Mouse (Mus musculus): ENCODE measurements around the gene Sos1. TPM values are rescaled to one million over a fixed set of nuclear protein-coding genes. Genes with fewer than 3 reads are reported as not detected.

The Sos1 gene
- polyA plus RNA-seq, 1 experiment from 2014 or later: 7.9 TPM

GRCm38 (mm10) chr17:80373726-80374096 lies 106.5 kb downstream of the Sos1 start:
- H3K27me3 ChIP-seq (replicated peaks; ENCODE audit: control insufficient read depth, insufficient read depth, low read length): no peaks in the 10 kb centered on the region
- ATAC-seq: peak; percentile 83
- peak overlapping the region; percentile 46 for H3K4me3 ChIP-seq (ENCODE audit: low read depth, low read length)
- no peaks in the 10 kb centered on the region for H3K36me3 ChIP-seq (ENCODE audit: control insufficient read depth, insufficient read depth, low read length)
- H3K27ac ChIP-seq (ENCODE audit: low read depth, low read length): peak overlapping the region; percentile 60; the same call in 1 of the 2 replicates
- no peak for DNase-seq (ENCODE audit: low spot score)
- no peaks in the 10 kb centered on the region; the same call in 1 of the 2 replicates for H3K4me1 ChIP-seq (ENCODE audit: control insufficient read depth, insufficient read depth, low read length)
- peak overlapping the region; percentile 78 for H3K4me2 ChIP-seq (ENCODE audit: low read length)
- H3K9ac ChIP-seq (ENCODE audit: low read length): peak overlapping the region; percentile 78
- no peaks in the 10 kb centered on the region for H3K9me3 ChIP-seq (replicated peaks; ENCODE audit: control insufficient read depth, low read length)
- WGBS: 21% methylated on average over 29 of the region's 29 CpGs

DNA sequence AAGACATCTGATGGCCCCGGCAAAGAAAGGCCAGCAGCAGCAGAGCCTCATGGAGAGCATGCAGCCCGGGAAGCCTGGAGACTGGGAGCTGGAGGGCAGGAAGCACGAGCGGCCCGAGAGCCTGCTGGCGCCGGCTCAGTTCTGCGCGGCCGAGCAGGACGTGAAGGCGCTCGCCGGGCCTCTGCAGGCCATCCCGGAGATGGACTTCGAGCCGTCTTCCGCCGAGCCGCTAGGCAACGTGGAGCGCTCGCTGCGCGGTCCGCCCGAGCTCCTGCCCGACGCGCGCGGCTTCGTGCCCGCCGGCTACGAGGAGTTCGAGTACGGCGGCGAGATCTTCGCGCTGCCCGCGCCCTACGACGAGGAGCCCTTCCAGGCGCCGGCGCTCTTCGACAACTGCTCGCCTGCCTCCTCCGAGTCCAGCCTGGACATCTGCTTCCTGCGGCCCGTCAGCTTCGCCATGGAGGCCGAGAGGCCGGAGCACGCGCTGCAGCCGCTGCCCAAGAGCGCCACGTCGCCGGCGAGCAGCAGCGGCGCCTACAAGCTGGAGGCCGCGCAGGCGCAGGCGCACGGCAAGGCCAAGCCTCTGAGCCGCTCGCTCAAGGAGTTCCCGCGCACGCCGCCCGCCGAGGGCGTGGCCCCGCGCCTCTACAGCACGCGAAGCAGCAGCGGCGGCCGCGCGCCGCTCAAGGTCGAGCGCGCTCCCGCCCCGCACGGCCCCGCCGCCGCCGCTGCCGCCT lies 107.1 kb downstream of the Sos1 start, which contains the start of gene Gm10190:
Gm10190 (minus strand) TSS at position 553 of the 737 bp plus-strand sequence.
- H3K9me3 ChIP-seq (replicated peaks; ENCODE audit: control insufficient read depth, low read length): no peaks in the 10 kb centered on the region
- DNase-seq (ENCODE audit: low spot score) (peak; percentile 97), ATAC-seq (peak; percentile 100)
- H3K4me2 ChIP-seq (ENCODE audit: low read length): peak within 1 kb of the TSS; percentile 78
- 5% methylated on average over 95 of the region's 102 CpGs for WGBS
- H3K4me3 ChIP-seq (ENCODE audit: low read depth, low read length): peak within 1 kb of the TSS; percentile 46
- peak within 1 kb of the TSS; percentile 60; the same call in 1 of the 2 replicates for H3K27ac ChIP-seq (ENCODE audit: low read depth, low read length)
- H3K27me3 ChIP-seq (replicated peaks; ENCODE audit: control insufficient read depth, insufficient read depth, low read length): no peaks in the 10 kb centered on the region
- H3K4me1 ChIP-seq (ENCODE audit: control insufficient read depth, insufficient read depth, low read length): no peaks in the 10 kb centered on the region; the same call in 1 of the 2 replicates
- no peaks in the 10 kb centered on the region for H3K36me3 ChIP-seq (ENCODE audit: control insufficient read depth, insufficient read depth, low read length)
- peak within 1 kb of the TSS; percentile 78 for H3K9ac ChIP-seq (ENCODE audit: low read length)

- 80% methylated on average over 9 of the region's 9 CpGs for WGBS
- no peak for ATAC-seq
- Histone ChIP-seq H3K9ac (ENCODE audit: low read length) (no peak overlapping the region), H3K27me3 (replicated peaks; ENCODE audit: control insufficient read depth, insufficient read depth, low read length) (no peaks in the 10 kb centered on the region), H3K27ac (ENCODE audit: low read depth, low read length) (no peak overlapping the region), H3K4me1 (ENCODE audit: control insufficient read depth, insufficient read depth, low read length) (no peaks in the 10 kb centered on the region; the same call in 1 of the 2 replicates), H3K4me2 (ENCODE audit: low read length) (no peak overlapping the region), H3K9me3 (replicated peaks; ENCODE audit: control insufficient read depth, low read length) (no peaks in the 10 kb centered on the region), H3K36me3 (ENCODE audit: control insufficient read depth, insufficient read depth, low read length) (no peaks in the 10 kb centered on the region), H3K4me3 (ENCODE audit: low read depth, low read length) (no peak overlapping the region)
- DNase-seq (ENCODE audit: low spot score): no peak
Observed at GRCm38 (mm10) chr17:80368606-80369005, 111.6 kb downstream of the Sos1 start.

DNA sequence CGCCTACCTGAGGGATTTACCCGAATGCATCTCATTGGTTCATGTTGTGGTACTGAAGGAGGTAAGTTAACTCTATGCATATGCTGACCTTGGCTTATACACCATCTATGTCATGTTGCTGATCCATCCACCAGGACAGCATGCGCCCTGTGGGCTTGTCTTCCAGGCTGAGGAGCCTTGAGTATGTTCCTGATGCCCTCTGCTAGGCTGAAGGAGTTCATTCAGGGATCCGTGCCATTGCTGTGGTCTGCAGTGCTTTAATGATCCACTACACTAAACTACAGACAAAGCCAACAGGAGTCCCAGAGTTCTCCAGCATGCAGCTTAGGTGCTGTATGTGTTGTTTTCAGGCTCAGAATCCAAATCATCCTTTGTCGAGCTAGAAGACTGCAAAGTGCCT lies 113.0 kb downstream of the Sos1 start:
- no peaks in the 10 kb centered on the region for H3K27me3 ChIP-seq (replicated peaks; ENCODE audit: control insufficient read depth, insufficient read depth, low read length)
- no peaks in the 10 kb centered on the region for H3K36me3 ChIP-seq (ENCODE audit: control insufficient read depth, insufficient read depth, low read length)
- WGBS: 92% methylated on average over 5 of the region's 5 CpGs
- no peak overlapping the region for H3K4me3 ChIP-seq (ENCODE audit: low read depth, low read length)
- no peaks in the 10 kb centered on the region for H3K4me1 ChIP-seq (ENCODE audit: control insufficient read depth, insufficient read depth, low read length)
- no peak overlapping the region for H3K27ac ChIP-seq (ENCODE audit: low read depth, low read length)
- no peak overlapping the region for H3K4me2 ChIP-seq (ENCODE audit: low read length)
- ATAC-seq (no peak), DNase-seq (ENCODE audit: low spot score) (no peak)
- H3K9ac ChIP-seq (ENCODE audit: low read length): no peak overlapping the region
- H3K9me3 ChIP-seq (replicated peaks; ENCODE audit: control insufficient read depth, low read length): no peaks in the 10 kb centered on the region

- Histone ChIP-seq H3K9me3 (replicated peaks; ENCODE audit: control insufficient read depth, low read length) (no peaks in the 10 kb centered on the region), H3K27me3 (replicated peaks; ENCODE audit: control insufficient read depth, insufficient read depth, low read length) (no peaks in the 10 kb centered on the region), H3K4me2 (ENCODE audit: low read length) (no peak overlapping the region), H3K27ac (ENCODE audit: low read depth, low read length) (no peak overlapping the region), H3K4me3 (ENCODE audit: low read depth, low read length) (no peak overlapping the region), H3K9ac (ENCODE audit: low read length) (no peak overlapping the region), H3K36me3 (ENCODE audit: control insufficient read depth, insufficient read depth, low read length) (no peaks in the 10 kb centered on the region), H3K4me1 (ENCODE audit: control insufficient read depth, insufficient read depth, low read length) (no peaks in the 10 kb centered on the region)
- ATAC-seq (no peak), DNase-seq (ENCODE audit: low spot score) (no peak)
- WGBS: 91% methylated on average over 8 of the region's 8 CpGs
Observed at GRCm38 (mm10) chr17:80360245-80360644, 120.0 kb downstream of the Sos1 start.

DNA sequence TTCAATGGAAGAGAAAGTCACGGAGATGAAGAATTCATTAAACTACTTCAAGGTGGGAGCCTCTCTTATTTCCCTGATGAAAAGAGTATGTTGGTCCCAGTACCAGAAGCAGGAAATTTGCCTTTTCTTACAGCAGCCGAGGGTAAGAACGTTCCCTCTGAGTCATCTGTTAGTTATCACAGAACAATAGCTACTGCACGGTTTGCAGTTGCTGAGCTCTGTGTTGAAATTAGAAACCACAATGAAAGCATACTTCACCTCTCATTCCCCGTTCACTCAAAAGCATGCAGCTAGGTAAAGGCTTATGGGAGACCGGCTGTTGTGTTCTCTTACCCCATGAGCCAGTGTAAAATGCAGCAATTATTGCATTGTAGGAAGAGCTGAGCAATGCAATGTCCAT lies 133.0 kb downstream of the Sos1 start:
- H3K4me2 ChIP-seq (ENCODE audit: low read length): no peak overlapping the region
- no peak overlapping the region for H3K27ac ChIP-seq (ENCODE audit: low read depth, low read length)
- no peak overlapping the region for H3K4me3 ChIP-seq (ENCODE audit: low read depth, low read length)
- DNase-seq (ENCODE audit: low spot score) (no peak), ATAC-seq (no peak)
- no peaks in the 10 kb centered on the region for H3K9me3 ChIP-seq (replicated peaks; ENCODE audit: control insufficient read depth, low read length)
- H3K27me3 ChIP-seq (replicated peaks; ENCODE audit: control insufficient read depth, insufficient read depth, low read length): no peaks in the 10 kb centered on the region
- H3K4me1 ChIP-seq (ENCODE audit: control insufficient read depth, insufficient read depth, low read length): no peaks in the 10 kb centered on the region
- no peaks in the 10 kb centered on the region for H3K36me3 ChIP-seq (ENCODE audit: control insufficient read depth, insufficient read depth, low read length)
- H3K9ac ChIP-seq (ENCODE audit: low read length): no peak overlapping the region
- 64% methylated on average over 6 of the region's 6 CpGs for WGBS

- Histone ChIP-seq H3K27me3 (replicated peaks; ENCODE audit: control insufficient read depth, insufficient read depth, low read length) (no peaks in the 10 kb centered on the region), H3K36me3 (ENCODE audit: control insufficient read depth, insufficient read depth, low read length) (no peaks in the 10 kb centered on the region), H3K4me3 (ENCODE audit: low read depth, low read length) (no peak overlapping the region), H3K4me2 (ENCODE audit: low read length) (no peak overlapping the region), H3K4me1 (ENCODE audit: control insufficient read depth, insufficient read depth, low read length) (no peaks in the 10 kb centered on the region), H3K9me3 (replicated peaks; ENCODE audit: control insufficient read depth, low read length) (no peaks in the 10 kb centered on the region), H3K9ac (ENCODE audit: low read length) (no peak overlapping the region), H3K27ac (ENCODE audit: low read depth, low read length) (no peak overlapping the region)
- DNase-seq (ENCODE audit: low spot score): no peak
- 25% methylated on average over 11 of the region's 11 CpGs for WGBS
- no peak for ATAC-seq
Observed at GRCm38 (mm10) chr17:80346591-80347125, 133.6 kb downstream of the Sos1 start.

GRCm38 (mm10) chr17:80345277-80345676 lies 135.0 kb downstream of the Sos1 start:
- Histone ChIP-seq H3K4me3 (ENCODE audit: low read depth, low read length) (no peak overlapping the region), H3K27ac (ENCODE audit: low read depth, low read length) (no peak overlapping the region), H3K4me2 (ENCODE audit: low read length) (no peak overlapping the region), H3K9ac (ENCODE audit: low read length) (no peak overlapping the region), H3K9me3 (replicated peaks; ENCODE audit: control insufficient read depth, low read length) (no peaks in the 10 kb centered on the region), H3K36me3 (ENCODE audit: control insufficient read depth, insufficient read depth, low read length) (no peaks in the 10 kb centered on the region), H3K4me1 (ENCODE audit: control insufficient read depth, insufficient read depth, low read length) (no peaks in the 10 kb centered on the region), H3K27me3 (replicated peaks; ENCODE audit: control insufficient read depth, insufficient read depth, low read length) (no peaks in the 10 kb centered on the region)
- 83% methylated on average over 4 of the region's 4 CpGs for WGBS
- ATAC-seq (no peak), DNase-seq (ENCODE audit: low spot score) (no peak)
